16 mouse cellular contexts compared by ENCODE assay signal in genomic region chr8:77870264-77870663, GRCm38 (mm10).
"Had no signal": no experiment of that assay in that cellular context is flagged by ENCODE, and none has a peak within 500 bp of the region (broad histone marks: within the 10 kb centered on the region; RNA-seq: fewer than 3 reads in every experiment).

No protein-coding gene starts in this region.

- H3K27me3 ChIP-seq: limb, embryonic 13.5 days; liver, embryonic 12.5 days; liver, embryonic 15.5 days; midbrain, embryonic 13.5 days; stomach, embryonic 15.5 days had no signal

- H3K4me1 ChIP-seq: limb, embryonic 13.5 days; liver, embryonic 12.5 days; liver, embryonic 15.5 days; midbrain, embryonic 13.5 days; stomach, embryonic 15.5 days had no signal

- H3K9ac ChIP-seq: limb, embryonic 13.5 days; liver, embryonic 12.5 days; liver, embryonic 15.5 days; midbrain, embryonic 13.5 days; stomach, embryonic 15.5 days had no signal

- ATAC-seq: liver, embryonic 12.5 days; midbrain, embryonic 13.5 days; midbrain, embryonic 16.5 days had no signal

- H3K27ac ChIP-seq: limb, embryonic 10.5 days; limb, embryonic 13.5 days; liver, embryonic 12.5 days; liver, embryonic 15.5 days; midbrain, embryonic 13.5 days; stomach, embryonic 15.5 days had no signal

- H3K4me2 ChIP-seq: limb, embryonic 13.5 days; liver, embryonic 12.5 days; liver, embryonic 15.5 days; midbrain, embryonic 13.5 days; stomach, embryonic 15.5 days had no signal

- H3K4me3 ChIP-seq: limb, embryonic 10.5 days; limb, embryonic 13.5 days; liver, embryonic 12.5 days; liver, embryonic 15.5 days; midbrain, embryonic 13.5 days; stomach, embryonic 15.5 days had no signal

- DNase-seq: kidney, adult 9 months; kidney, postnatal 14 days; kidney, postnatal 4 days; layer of hippocampus, adult 9-11 months; liver; lung, adult 2 months; lung, postnatal 14 days; lung, postnatal 4 days; thymus, postnatal 25 days had no signal

- H3K36me3 ChIP-seq: limb, embryonic 10.5 days; limb, embryonic 13.5 days; liver, embryonic 12.5 days; liver, embryonic 15.5 days; midbrain, embryonic 13.5 days; stomach, embryonic 15.5 days had no signal

- H3K9me3 ChIP-seq: limb, embryonic 10.5 days; limb, embryonic 13.5 days; liver, embryonic 12.5 days; liver, embryonic 15.5 days; midbrain, embryonic 13.5 days; stomach, embryonic 15.5 days had no signal
